Mouse (Mus musculus): Measurements from ENCODE around the gene Ints5. TPM values are rescaled to one million over a fixed set of nuclear protein-coding genes. Genes with fewer than 3 reads are reported as not detected.
A peak's percentile ranks its signal among the peaks of the same experiment; 100 is the strongest.

Gene Ints5
- polyA plus RNA-seq, 1 experiment from 2014 or later, result 24.8 TPM

DNA sequence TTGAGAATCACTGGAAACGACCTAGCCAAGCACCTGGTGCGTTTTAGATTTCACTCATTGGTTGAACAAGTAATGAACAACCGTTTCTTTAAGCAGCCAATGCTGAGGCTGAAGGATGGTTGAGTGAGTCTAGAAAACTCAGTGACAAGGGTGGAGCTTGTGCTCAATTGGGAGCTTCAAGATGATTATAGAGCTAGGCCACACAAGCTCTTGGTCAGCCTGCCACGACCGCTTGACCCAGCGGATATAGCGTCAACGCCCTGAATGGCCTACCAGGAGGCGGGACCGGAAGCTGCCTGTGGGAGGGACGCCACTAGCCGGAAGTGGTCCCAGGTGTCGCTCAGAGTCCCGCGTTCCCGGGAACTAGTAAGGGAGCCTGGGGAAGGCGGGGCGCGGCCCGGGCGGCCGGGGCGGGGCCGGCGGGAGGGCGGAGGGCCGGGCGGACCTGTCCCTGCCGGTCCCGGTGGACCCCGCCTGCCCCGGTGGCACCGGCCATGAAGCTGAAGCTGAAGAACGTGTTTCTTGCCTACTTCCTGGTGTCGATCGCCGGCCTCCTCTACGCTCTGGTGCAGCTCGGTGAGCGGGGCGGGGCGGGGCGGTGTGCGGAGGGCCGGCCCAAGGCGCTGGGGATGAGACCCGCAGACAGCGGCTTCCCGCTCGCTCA, 27.4 kb downstream of the Ints5 start, which contains the start of gene B3gat3:
B3gat3 (plus strand) TSS at position 302 of the 664 bp plus-strand sequence.
- H3K4me1 ChIP-seq (ENCODE audit: control insufficient read depth, insufficient read depth, low read length), result peaks cover 12% of the 10 kb centered on the region
- peak within 1 kb of the TSS; percentile 89 for H3K27ac ChIP-seq (ENCODE audit: low read length)
- H3K36me3 ChIP-seq (ENCODE audit: control insufficient read depth, insufficient read depth), result peaks cover 15% of the 10 kb centered on the region
- H3K4me2 ChIP-seq (ENCODE audit: low read depth, low read length), result peak within 1 kb of the TSS; percentile 72
- H3K27me3 ChIP-seq (ENCODE audit: control insufficient read depth, insufficient read depth, low read length), result no peaks in the 10 kb centered on the region
- 2% methylated on average over 37 of the region's 50 CpGs for WGBS
- H3K9me3 ChIP-seq (replicated peaks; ENCODE audit: control insufficient read depth, low read length), result no peaks in the 10 kb centered on the region
- peak within 1 kb of the TSS; percentile 87 for H3K9ac ChIP-seq (ENCODE audit: low read length)
- peak; percentile 97 for ATAC-seq (replicated peaks; ENCODE audit: extremely low read depth, insufficient read depth, low FRiP score)
- peak within 1 kb of the TSS; percentile 83 for H3K4me3 ChIP-seq (ENCODE audit: low read length)

DNA sequence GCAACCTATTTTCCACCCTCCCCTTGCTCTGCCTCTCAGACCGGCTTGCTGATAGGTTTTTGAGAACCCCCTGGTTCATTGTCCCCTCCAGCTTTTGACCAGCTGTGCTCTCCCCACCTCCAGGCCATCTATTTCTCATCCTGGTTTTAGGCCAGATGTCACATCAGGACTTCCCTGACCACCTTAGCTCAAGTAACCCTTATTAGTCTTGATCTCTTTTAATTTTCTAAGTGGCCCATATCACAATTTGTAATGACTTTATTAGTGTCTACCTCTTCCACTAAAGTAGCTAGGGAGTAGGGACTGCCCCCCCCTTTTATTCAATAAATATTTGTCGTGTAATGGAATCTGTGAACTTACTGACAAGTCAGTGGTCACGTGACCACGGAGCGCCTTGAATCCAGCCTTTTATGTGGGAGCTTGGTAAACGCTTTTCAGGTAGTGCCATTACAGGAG, 28.1 kb downstream of the Ints5 start:
- Histone ChIP-seq H3K4me2 (ENCODE audit: low read depth, low read length) (peak overlapping the region; percentile 72), H3K9ac (ENCODE audit: low read length) (peak overlapping the region; percentile 87), H3K27ac (ENCODE audit: low read length) (peak overlapping the region; percentile 89), H3K4me1 (ENCODE audit: control insufficient read depth, insufficient read depth, low read length) (peaks cover 12% of the 10 kb centered on the region), H3K4me3 (ENCODE audit: low read length) (peak overlapping the region; percentile 83), H3K9me3 (replicated peaks; ENCODE audit: control insufficient read depth, low read length) (no peaks in the 10 kb centered on the region), H3K27me3 (ENCODE audit: control insufficient read depth, insufficient read depth, low read length) (no peaks in the 10 kb centered on the region), H3K36me3 (ENCODE audit: control insufficient read depth, insufficient read depth) (peaks cover 12% of the 10 kb centered on the region)
- no peak for ATAC-seq (replicated peaks; ENCODE audit: extremely low read depth, insufficient read depth, low FRiP score)
- WGBS, result 1% methylated on average over 6 of the region's 6 CpGs

DNA sequence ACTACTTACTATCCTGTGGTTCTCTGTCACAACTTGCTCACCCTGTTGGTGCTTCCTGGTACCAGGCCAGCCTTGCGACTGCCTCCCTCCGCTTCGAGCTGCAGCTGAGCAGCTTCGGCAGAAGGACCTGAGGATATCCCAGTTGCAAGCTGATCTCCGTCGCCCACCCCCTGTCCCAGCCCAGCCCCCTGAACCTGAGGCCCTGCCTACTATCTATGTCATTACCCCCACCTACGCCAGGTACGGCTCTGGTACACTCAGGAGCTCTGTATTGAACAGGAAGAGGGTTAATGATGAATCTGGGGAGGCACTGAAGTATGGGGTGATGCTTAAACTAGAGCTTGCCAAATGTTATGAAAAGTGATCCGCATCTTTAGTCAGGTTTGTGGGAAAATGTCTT, 28.9 kb downstream of the Ints5 start:
- H3K4me3 ChIP-seq (ENCODE audit: low read length), result no peak overlapping the region

DNA sequence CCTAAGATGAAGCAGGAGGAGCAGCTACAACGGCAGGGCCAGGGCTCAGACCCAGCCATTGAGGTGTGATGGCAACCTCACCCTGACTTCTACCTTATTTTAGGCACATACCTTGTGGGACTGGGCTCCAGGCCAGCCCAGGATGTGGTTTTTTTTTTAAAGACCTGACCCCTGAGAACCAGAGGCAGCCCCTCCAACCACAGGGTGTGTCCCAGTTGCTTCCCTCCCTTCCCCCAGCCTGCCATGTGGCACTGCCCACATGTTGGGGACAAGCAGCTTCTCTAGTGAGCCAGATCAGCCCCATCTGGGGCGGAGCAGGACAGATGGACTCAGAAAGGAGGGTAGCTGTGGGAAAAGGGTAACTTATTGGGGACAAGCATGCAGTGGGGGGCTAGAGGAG, 34.0 kb downstream of the Ints5 start:
- ATAC-seq (replicated peaks; ENCODE audit: extremely low read depth, insufficient read depth, low FRiP score), result no peak
- H3K4me3 ChIP-seq (ENCODE audit: low read length), result no peak overlapping the region
- WGBS, result 86% methylated on average over 2 of the region's 2 CpGs
- peaks cover 17% of the 10 kb centered on the region for H3K4me1 ChIP-seq (ENCODE audit: control insufficient read depth, insufficient read depth, low read length)
- no peak overlapping the region for H3K27ac ChIP-seq (ENCODE audit: low read length)
- H3K36me3 ChIP-seq (ENCODE audit: control insufficient read depth, insufficient read depth), result peaks cover 16% of the 10 kb centered on the region
- no peaks in the 10 kb centered on the region for H3K9me3 ChIP-seq (replicated peaks; ENCODE audit: control insufficient read depth, low read length)
- H3K4me2 ChIP-seq (ENCODE audit: low read depth, low read length), result no peak overlapping the region
- no peak overlapping the region for H3K9ac ChIP-seq (ENCODE audit: low read length)
- H3K27me3 ChIP-seq (ENCODE audit: control insufficient read depth, insufficient read depth, low read length), result no peaks in the 10 kb centered on the region

More for the DNA sequence above, 28.9 kb downstream of the Ints5 start:
- no peak for ATAC-seq (replicated peaks; ENCODE audit: extremely low read depth, insufficient read depth, low FRiP score)
- WGBS, result 65% methylated on average over 9 of the region's 9 CpGs
- Histone ChIP-seq H3K27ac (ENCODE audit: low read length) (no peak overlapping the region), H3K9me3 (replicated peaks; ENCODE audit: control insufficient read depth, low read length) (no peaks in the 10 kb centered on the region), H3K4me1 (ENCODE audit: control insufficient read depth, insufficient read depth, low read length) (peaks cover 12% of the 10 kb centered on the region), H3K27me3 (ENCODE audit: control insufficient read depth, insufficient read depth, low read length) (no peaks in the 10 kb centered on the region), H3K36me3 (ENCODE audit: control insufficient read depth, insufficient read depth) (peaks cover 9% of the 10 kb centered on the region; the same call in 1 of the 2 replicates), H3K9ac (ENCODE audit: low read length) (no peak overlapping the region), H3K4me2 (ENCODE audit: low read depth, low read length) (no peak overlapping the region)

DNA sequence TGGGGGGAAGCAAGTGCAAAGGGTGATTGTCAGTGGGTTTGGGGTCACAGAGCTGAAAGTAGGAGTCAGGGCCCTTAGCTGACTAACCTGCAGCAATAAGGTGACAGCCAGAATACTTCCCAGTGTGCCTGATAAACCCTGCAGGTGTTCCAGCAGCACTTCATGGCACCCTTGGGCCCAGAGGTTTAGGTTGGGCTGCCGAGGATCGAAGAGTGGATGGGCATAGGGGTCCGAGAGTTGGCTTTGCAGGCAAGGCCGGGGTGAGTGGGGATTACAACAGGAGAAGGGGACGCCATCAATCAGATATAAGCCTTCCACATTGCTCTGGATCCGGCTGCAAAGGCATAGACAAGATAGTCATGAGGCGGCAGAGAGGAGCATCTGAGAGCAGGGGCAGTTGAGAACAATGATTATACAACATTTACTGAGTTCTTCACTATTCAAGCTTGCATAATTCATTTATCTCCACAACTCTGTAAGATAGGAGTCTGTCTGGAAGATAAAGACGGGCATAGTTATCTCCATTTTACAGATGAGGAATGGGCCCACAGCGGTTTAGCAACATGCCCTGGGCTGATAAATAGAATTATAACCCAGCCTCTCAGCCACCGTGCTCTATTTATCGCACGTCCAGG, 35.2 kb downstream of the Ints5 start:
- Histone ChIP-seq H3K27ac (ENCODE audit: low read length) (no peak overlapping the region), H3K4me1 (ENCODE audit: control insufficient read depth, insufficient read depth, low read length) (peaks cover 16% of the 10 kb centered on the region), H3K9ac (ENCODE audit: low read length) (no peak overlapping the region), H3K4me3 (ENCODE audit: low read length) (no peak overlapping the region), H3K36me3 (ENCODE audit: control insufficient read depth, insufficient read depth) (peaks cover 16% of the 10 kb centered on the region), H3K27me3 (ENCODE audit: control insufficient read depth, insufficient read depth, low read length) (no peaks in the 10 kb centered on the region), H3K4me2 (ENCODE audit: low read depth, low read length) (no peak overlapping the region), H3K9me3 (replicated peaks; ENCODE audit: control insufficient read depth, low read length) (no peaks in the 10 kb centered on the region)
- 78% methylated on average over 12 of the region's 12 CpGs for WGBS
- no peak for ATAC-seq (replicated peaks; ENCODE audit: extremely low read depth, insufficient read depth, low FRiP score)

DNA sequence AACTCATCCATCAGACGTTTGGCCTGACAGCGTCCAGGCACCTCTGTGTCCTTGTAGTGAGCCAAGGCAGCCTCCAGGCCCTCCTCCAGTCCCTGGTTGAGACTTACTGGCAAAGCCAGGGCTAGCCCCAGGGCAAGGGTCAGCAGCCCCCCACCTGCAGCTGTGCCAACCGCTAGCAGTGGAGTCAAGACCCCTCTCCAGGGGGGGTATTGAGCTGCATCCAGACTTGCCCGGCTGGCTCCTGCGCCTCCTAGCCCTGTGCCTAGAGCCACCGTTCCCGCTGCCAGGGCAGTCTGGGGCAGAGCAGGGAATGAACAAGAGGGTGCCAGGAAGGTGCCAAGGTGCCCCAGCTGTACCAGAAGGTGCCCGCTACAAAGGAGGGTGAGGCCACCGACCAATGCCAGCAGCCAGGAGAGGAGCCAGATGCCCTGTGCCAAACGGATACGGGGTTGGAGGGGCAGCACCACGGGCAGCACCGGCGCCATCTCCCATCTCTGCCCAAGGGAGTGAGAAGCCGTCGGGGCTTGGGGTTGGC, 36.0 kb downstream of the Ints5 start:
- H3K36me3 ChIP-seq (ENCODE audit: control insufficient read depth, insufficient read depth), result peaks cover 21% of the 10 kb centered on the region
- no peak; the same call in 1 of the 2 replicates for ATAC-seq (replicated peaks; ENCODE audit: extremely low read depth, insufficient read depth, low FRiP score)

DNA sequence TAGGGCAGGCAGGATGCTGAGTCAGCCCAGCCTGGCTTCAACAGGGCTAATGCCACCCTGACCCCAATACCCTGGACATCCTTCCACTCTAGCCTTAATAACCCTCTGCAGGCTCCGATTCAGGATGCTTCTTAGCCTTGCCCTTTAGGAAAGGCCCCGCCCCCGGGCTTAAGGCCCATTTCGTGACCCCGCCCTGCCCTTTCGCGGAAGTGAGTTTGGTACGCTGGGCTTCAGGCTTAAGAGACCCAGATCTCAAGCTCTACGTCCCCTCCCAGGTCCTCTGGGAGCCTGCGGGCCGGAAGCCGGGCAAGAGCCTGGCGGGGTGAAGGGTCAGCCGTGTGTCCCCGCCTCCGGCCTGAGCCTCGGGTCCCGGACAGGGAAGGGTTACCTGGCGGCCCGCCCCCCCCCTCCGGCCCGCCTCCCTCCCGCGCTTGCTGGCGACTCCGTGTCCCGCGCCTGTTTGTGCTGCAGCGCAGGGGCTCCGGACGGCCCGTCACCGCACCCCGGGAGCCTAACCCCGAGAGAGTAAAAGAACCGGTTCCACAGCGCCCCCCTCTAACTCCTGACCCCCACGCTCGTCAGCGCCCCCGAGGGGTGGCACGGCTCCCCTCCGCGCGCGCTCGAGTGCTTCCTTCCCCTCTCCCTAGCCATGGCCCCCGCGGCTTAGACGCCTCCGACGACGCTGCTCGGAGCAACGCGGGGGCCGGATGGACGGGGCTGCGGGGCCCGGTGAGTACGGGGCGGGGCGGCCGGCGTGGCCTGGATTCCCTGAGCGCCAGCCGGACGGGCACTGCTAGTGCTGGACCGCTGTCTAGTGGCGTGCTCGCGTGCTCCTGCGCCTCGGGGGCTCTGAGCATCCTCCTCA, 36.7 kb downstream of the Ints5 start, which contains the start of the genes Rom1 and Eml3:
Rom1 (minus strand) TSS at position 133 of the 865 bp plus-strand sequence.
Eml3 (plus strand) TSS at position 329 of the 865 bp plus-strand sequence.
- WGBS, result 0% methylated on average over 70 of the region's 74 CpGs
- Histone ChIP-seq H3K4me1 (ENCODE audit: control insufficient read depth, insufficient read depth, low read length) (peaks cover 16% of the 10 kb centered on the region), H3K27ac (ENCODE audit: low read length) (peak within 1 kb of the TSS; percentile 84), H3K27me3 (ENCODE audit: control insufficient read depth, insufficient read depth, low read length) (no peaks in the 10 kb centered on the region), H3K36me3 (ENCODE audit: control insufficient read depth, insufficient read depth) (peaks cover 21% of the 10 kb centered on the region), H3K9me3 (replicated peaks; ENCODE audit: control insufficient read depth, low read length) (no peaks in the 10 kb centered on the region), H3K4me2 (ENCODE audit: low read depth, low read length) (peak within 1 kb of the TSS; percentile 86), H3K9ac (ENCODE audit: low read length) (peak within 1 kb of the TSS; percentile 92), H3K4me3 (ENCODE audit: low read length) (peak within 1 kb of the TSS; percentile 87)
- peak; percentile 80 for ATAC-seq (replicated peaks; ENCODE audit: extremely low read depth, insufficient read depth, low FRiP score)

More for the DNA sequence above, 36.0 kb downstream of the Ints5 start:
- Histone ChIP-seq H3K4me3 (ENCODE audit: low read length) (peak overlapping the region; percentile 87), H3K27ac (ENCODE audit: low read length) (peak overlapping the region; percentile 84), H3K9me3 (replicated peaks; ENCODE audit: control insufficient read depth, low read length) (no peaks in the 10 kb centered on the region), H3K4me2 (ENCODE audit: low read depth, low read length) (peak overlapping the region; percentile 86), H3K4me1 (ENCODE audit: control insufficient read depth, insufficient read depth, low read length) (peaks cover 16% of the 10 kb centered on the region), H3K9ac (ENCODE audit: low read length) (peak overlapping the region; percentile 92; the same call in 1 of the 2 replicates), H3K27me3 (ENCODE audit: control insufficient read depth, insufficient read depth, low read length) (no peaks in the 10 kb centered on the region)
- 21% methylated on average over 16 of the region's 16 CpGs for WGBS

DNA sequence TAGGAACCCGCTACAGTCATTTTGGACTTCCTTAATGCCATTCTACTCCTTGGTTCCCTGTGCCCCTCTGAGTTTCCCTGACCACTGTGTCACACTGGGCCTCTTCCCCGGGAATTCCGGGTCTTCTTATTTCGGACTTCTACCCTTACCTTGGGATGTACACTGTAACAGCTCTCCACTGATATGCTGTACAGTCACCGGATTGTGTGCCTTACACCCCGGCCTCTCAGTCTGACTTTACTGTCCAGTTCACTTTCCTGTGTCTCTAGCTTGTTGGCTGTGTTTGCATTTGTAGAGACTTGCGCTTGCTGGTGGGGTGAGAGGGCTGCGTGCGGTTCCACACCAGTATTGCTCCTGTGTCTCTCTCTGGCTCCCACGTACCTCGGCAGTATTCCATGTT, 37.3 kb downstream of the Ints5 start:
- peak overlapping the region; percentile 92 for H3K9ac ChIP-seq (ENCODE audit: low read length)
- H3K27ac ChIP-seq (ENCODE audit: low read length), result peak overlapping the region; percentile 84
- H3K9me3 ChIP-seq (replicated peaks; ENCODE audit: control insufficient read depth, low read length), result no peaks in the 10 kb centered on the region
- no peaks in the 10 kb centered on the region for H3K27me3 ChIP-seq (ENCODE audit: control insufficient read depth, insufficient read depth, low read length)
- 12% methylated on average over 11 of the region's 11 CpGs for WGBS
- peaks cover 27% of the 10 kb centered on the region for H3K36me3 ChIP-seq (ENCODE audit: control insufficient read depth, insufficient read depth)
- H3K4me3 ChIP-seq (ENCODE audit: low read length), result peak overlapping the region; percentile 87
- peak overlapping the region; percentile 86 for H3K4me2 ChIP-seq (ENCODE audit: low read depth, low read length)
- no peak for ATAC-seq (replicated peaks; ENCODE audit: extremely low read depth, insufficient read depth, low FRiP score)
- H3K4me1 ChIP-seq (ENCODE audit: control insufficient read depth, insufficient read depth, low read length), result peaks cover 16% of the 10 kb centered on the region
